Mouse (Mus musculus): ENCODE data around the gene Cdc14b. TPM values are rescaled to one million over a fixed set of nuclear protein-coding genes. Genes with fewer than 3 reads are reported as not detected.

Gene Cdc14b
- polyA plus RNA-seq (2015; fragmentation: Nextera tagmentation; extraction: Ambion mirVana), result 3.8 and 5.5 TPM in 2 replicates

GRCm38 (mm10) chr13:64274879-64275753 is at the start of gene Cdc14b:
Cdc14b (minus strand) TSS chr13:64275290.
- Histone ChIP-seq H3K36me3 (ENCODE audit: poor library complexity, severe bottlenecking) (no peaks in the 10 kb centered on the region), H3K27ac (no peak within 1 kb of the TSS), H3K27me3 (peaks cover 27% of the 10 kb centered on the region), H3K4me2 (peak within 1 kb of the TSS; percentile 98), H3K9me3 (replicated peaks) (no peaks in the 10 kb centered on the region), H3K4me1 (peaks cover 16% of the 10 kb centered on the region), H3K9ac (peak within 1 kb of the TSS; percentile 77), H3K4me3 (peak within 1 kb of the TSS; percentile 81)
- ATAC-seq, result peak; percentile 97
- WGBS, result under 1% methylated on average over 57 of the region's 57 CpGs

- no peak overlapping the region for H3K27ac ChIP-seq
- no peaks in the 10 kb centered on the region for H3K27me3 ChIP-seq
- no peaks in the 10 kb centered on the region for H3K36me3 ChIP-seq (ENCODE audit: poor library complexity, severe bottlenecking)
- WGBS, result 88% methylated on average over 8 of the region's 8 CpGs
- no peak for ATAC-seq
- no peaks in the 10 kb centered on the region for H3K9me3 ChIP-seq (replicated peaks)
- no peak overlapping the region for H3K4me3 ChIP-seq
- no peak overlapping the region for H3K4me2 ChIP-seq
- H3K4me1 ChIP-seq, result no peaks in the 10 kb centered on the region
- no peak overlapping the region for H3K9ac ChIP-seq
These were observed 47.6 kb upstream of the Cdc14b start for GRCm38 (mm10) chr13:64322561-64323281.

GRCm38 (mm10) chr13:64320334-64320733 is 45.2 kb upstream of the Cdc14b start:
- no peak for ATAC-seq

GRCm38 (mm10) chr13:64319782-64320181 is 44.7 kb upstream of the Cdc14b start:
- Histone ChIP-seq H3K27ac (no peak overlapping the region), H3K4me3 (no peak overlapping the region), H3K4me2 (no peak overlapping the region), H3K9ac (no peak overlapping the region), H3K9me3 (replicated peaks) (no peaks in the 10 kb centered on the region), H3K36me3 (ENCODE audit: poor library complexity, severe bottlenecking) (no peaks in the 10 kb centered on the region), H3K4me1 (no peaks in the 10 kb centered on the region), H3K27me3 (no peaks in the 10 kb centered on the region)
- no peak for ATAC-seq

More at GRCm38 (mm10) chr13:64320334-64320733, 45.2 kb upstream of the Cdc14b start:
- no peak overlapping the region for H3K4me2 ChIP-seq
- no peak overlapping the region for H3K27ac ChIP-seq
- no peaks in the 10 kb centered on the region for H3K4me1 ChIP-seq
- no peaks in the 10 kb centered on the region for H3K27me3 ChIP-seq
- WGBS, result 82% methylated on average over 8 of the region's 8 CpGs
- H3K36me3 ChIP-seq (ENCODE audit: poor library complexity, severe bottlenecking), result no peaks in the 10 kb centered on the region
- H3K9me3 ChIP-seq (replicated peaks), result no peaks in the 10 kb centered on the region
- H3K4me3 ChIP-seq, result no peak overlapping the region
- H3K9ac ChIP-seq, result no peak overlapping the region

GRCm38 (mm10) chr13:64318355-64318754 is 43.3 kb upstream of the Cdc14b start:
- Histone ChIP-seq H3K4me3 (no peak overlapping the region), H3K4me1 (no peaks in the 10 kb centered on the region), H3K27me3 (no peaks in the 10 kb centered on the region), H3K36me3 (ENCODE audit: poor library complexity, severe bottlenecking) (no peaks in the 10 kb centered on the region), H3K4me2 (no peak overlapping the region), H3K9ac (no peak overlapping the region), H3K27ac (no peak overlapping the region), H3K9me3 (replicated peaks) (no peaks in the 10 kb centered on the region)
- ATAC-seq, result no peak
- WGBS, result 56% methylated on average over 2 of the region's 2 CpGs

GRCm38 (mm10) chr13:64315483-64316050 is 40.5 kb upstream of the Cdc14b start:
- Histone ChIP-seq H3K27me3 (no peaks in the 10 kb centered on the region), H3K4me2 (no peak overlapping the region), H3K9me3 (replicated peaks) (no peaks in the 10 kb centered on the region), H3K27ac (no peak overlapping the region), H3K9ac (no peak overlapping the region), H3K4me3 (no peak overlapping the region), H3K4me1 (peaks cover 11% of the 10 kb centered on the region), H3K36me3 (ENCODE audit: poor library complexity, severe bottlenecking) (no peaks in the 10 kb centered on the region)
- no peak for ATAC-seq
- 4% methylated on average over 3 of the region's 3 CpGs for WGBS

GRCm38 (mm10) chr13:64314041-64314440 is 39.0 kb upstream of the Cdc14b start:
- Histone ChIP-seq H3K9me3 (replicated peaks) (no peaks in the 10 kb centered on the region), H3K27me3 (no peaks in the 10 kb centered on the region), H3K4me1 (peaks cover 11% of the 10 kb centered on the region), H3K4me2 (no peak overlapping the region), H3K27ac (no peak overlapping the region), H3K36me3 (ENCODE audit: poor library complexity, severe bottlenecking) (no peaks in the 10 kb centered on the region), H3K9ac (no peak overlapping the region), H3K4me3 (no peak overlapping the region)
- WGBS, result 70% methylated on average over 3 of the region's 3 CpGs
- no peak for ATAC-seq

- Histone ChIP-seq H3K9ac (peak overlapping the region; percentile 69), H3K4me1 (peaks cover 11% of the 10 kb centered on the region), H3K36me3 (ENCODE audit: poor library complexity, severe bottlenecking) (no peaks in the 10 kb centered on the region), H3K4me2 (peak overlapping the region; percentile 61), H3K27me3 (no peaks in the 10 kb centered on the region), H3K4me3 (peak overlapping the region; percentile 67), H3K27ac (peak overlapping the region; percentile 19; the same call in 1 of the 2 replicates), H3K9me3 (replicated peaks) (no peaks in the 10 kb centered on the region)
- 3% methylated on average over 2 of the region's 2 CpGs for WGBS
- ATAC-seq, result peak; percentile 57
These were observed 37.8 kb upstream of the Cdc14b start for GRCm38 (mm10) chr13:64312916-64313289.

GRCm38 (mm10) chr13:64312024-64312915 is 37.2 kb upstream of the Cdc14b start, which contains the start of gene Aaed1:
Aaed1 (minus strand) TSS chr13:64312710.
- Histone ChIP-seq H3K27ac (peak within 1 kb of the TSS; percentile 82), H3K4me3 (peak within 1 kb of the TSS; percentile 67), H3K9me3 (replicated peaks) (no peaks in the 10 kb centered on the region), H3K9ac (peak within 1 kb of the TSS; percentile 69), H3K27me3 (no peaks in the 10 kb centered on the region), H3K4me2 (peak within 1 kb of the TSS; percentile 61), H3K4me1 (peaks cover 11% of the 10 kb centered on the region), H3K36me3 (ENCODE audit: poor library complexity, severe bottlenecking) (no peaks in the 10 kb centered on the region)
- WGBS, result 1% methylated on average over 45 of the region's 74 CpGs
- peak; percentile 92 for ATAC-seq

- WGBS, result 95% methylated on average over 1 of the region's 1 CpGs
- H3K27me3 ChIP-seq, result no peaks in the 10 kb centered on the region
- peak overlapping the region; percentile 61 for H3K4me2 ChIP-seq
- no peaks in the 10 kb centered on the region for H3K36me3 ChIP-seq (ENCODE audit: poor library complexity, severe bottlenecking)
- peaks cover 11% of the 10 kb centered on the region for H3K4me1 ChIP-seq
- no peak overlapping the region for H3K9ac ChIP-seq
- no peak for ATAC-seq
- H3K27ac ChIP-seq, result no peak overlapping the region
- H3K9me3 ChIP-seq (replicated peaks), result no peaks in the 10 kb centered on the region
- H3K4me3 ChIP-seq, result 0 out of 2 replicates have a peak overlapping the region, but pooled peaks have one; percentile 67
These were observed 36.2 kb upstream of the Cdc14b start for GRCm38 (mm10) chr13:64311266-64311665.

- no peak overlapping the region for H3K27ac ChIP-seq
- WGBS, result 87% methylated on average over 6 of the region's 6 CpGs
- H3K4me2 ChIP-seq, result no peak overlapping the region
- ATAC-seq, result no peak
- peaks cover 11% of the 10 kb centered on the region for H3K4me1 ChIP-seq
- no peak overlapping the region for H3K4me3 ChIP-seq
- no peaks in the 10 kb centered on the region for H3K9me3 ChIP-seq (replicated peaks)
- no peaks in the 10 kb centered on the region for H3K27me3 ChIP-seq
- H3K36me3 ChIP-seq (ENCODE audit: poor library complexity, severe bottlenecking), result no peaks in the 10 kb centered on the region
- H3K9ac ChIP-seq, result no peak overlapping the region
These were observed 35.5 kb upstream of the Cdc14b start for GRCm38 (mm10) chr13:64310585-64310984.
